Mouse (Mus musculus) left cerebral cortex, adult 18-20 months (tissue): ENCODE data around the gene Pim3. TPM values are rescaled to one million over a fixed set of nuclear protein-coding genes. Genes with fewer than 3 reads are reported as not detected.
A peak's percentile ranks its signal among the peaks of the same experiment; 100 is the strongest.

Source experiments
- DNase-seq, 2 experiments: peaks; one replicate each; pipeline ENCODE4 v3.0.0; 2021 to 2022; ENCODE audit warnings: low spot score in 2 of 2, mixed read lengths in 1 of 2
- total RNA-seq, 2 experiments: library from RNA; stranded (reverse); gene quantifications; 2 replicates each; pipeline ENCODE4 v1.2.3; 2021

The Pim3 gene
- total RNA-seq, 2 experiments from 2014 or later = 36.3 to 45.9 TPM

GRCm38 (mm10) chr15:88836571-88836970 is 25.4 kb upstream of the Pim3 start:
- no peak for DNase-seq

DNA sequence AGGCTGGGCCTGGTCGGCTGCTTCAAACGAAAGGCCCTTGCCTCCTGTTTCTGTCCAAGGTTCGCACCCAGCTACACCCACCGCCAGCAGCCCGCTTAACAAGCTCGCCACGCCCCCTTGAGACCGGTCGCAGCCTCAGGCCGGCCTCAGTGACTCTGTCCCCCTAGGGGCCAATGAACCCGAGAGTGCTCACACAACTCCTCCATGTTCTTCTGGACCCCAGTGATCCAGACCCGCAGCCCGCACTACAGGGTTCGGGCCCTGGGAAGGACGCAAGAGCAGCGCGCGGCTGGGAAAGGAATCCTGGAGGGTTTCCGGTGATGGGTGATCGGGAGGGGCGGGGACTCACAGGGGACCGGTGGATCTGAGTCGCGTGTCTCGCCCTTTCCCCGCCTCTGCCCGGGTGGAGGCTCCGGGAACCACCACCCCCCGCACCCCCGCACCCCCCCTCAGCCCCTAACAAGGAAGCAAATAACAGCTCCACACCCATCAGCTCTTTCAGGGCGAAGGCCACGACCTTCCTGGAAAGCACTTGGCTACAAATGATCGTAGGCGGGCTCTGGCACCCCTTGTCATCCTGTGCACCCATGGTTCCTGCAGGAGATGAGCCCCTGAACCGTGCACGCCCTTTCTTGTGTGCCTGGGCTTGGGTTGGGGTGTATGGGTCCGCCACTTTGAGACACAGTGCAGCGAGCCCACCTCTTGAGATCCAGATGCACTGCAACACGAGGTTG is 24.6 kb upstream of the Pim3 start:
- DNase-seq = peak; percentile 43 to 56

DNA sequence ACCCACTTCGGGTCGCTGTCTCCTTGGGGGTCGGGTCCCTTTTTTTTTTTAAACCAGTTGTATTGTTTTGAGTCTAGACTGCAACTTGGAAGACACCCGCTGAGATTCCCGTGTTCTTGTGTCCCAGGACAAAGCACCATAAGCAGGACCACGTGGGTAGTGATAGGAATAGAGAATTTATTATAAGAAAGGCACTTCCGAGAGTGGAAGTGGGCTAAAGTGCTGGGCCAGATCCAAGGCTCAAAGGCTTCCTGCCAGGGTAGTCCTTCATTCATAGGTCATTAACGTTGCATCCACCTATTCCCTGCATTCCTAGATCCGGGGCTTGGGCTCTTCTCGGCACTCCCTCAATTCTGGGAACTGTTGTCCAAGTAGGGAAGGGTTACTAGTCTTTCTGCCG is 24.0 kb upstream of the Pim3 start:
- DNase-seq = no peak

DNA sequence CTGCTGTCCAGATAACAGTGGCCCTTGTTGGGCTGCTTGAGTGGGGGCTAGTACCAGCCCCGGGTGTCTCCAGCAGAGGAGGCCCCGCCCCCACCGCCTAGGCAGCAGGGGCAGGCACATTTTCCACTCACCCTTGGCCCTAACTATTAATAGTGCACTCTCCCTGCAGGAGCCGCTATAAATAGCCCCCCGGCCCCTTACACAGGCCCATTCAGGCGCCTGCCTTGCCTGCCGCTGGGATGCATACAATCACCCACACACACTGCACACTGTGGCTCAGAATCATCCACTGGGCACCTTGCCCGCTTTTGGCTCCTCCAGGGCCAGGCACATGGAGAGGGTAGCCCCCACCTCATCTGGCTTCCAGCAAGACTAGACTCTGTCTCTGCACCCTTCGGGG is 22.7 kb upstream of the Pim3 start:
- peak; percentile 63 to 73 for DNase-seq

DNA sequence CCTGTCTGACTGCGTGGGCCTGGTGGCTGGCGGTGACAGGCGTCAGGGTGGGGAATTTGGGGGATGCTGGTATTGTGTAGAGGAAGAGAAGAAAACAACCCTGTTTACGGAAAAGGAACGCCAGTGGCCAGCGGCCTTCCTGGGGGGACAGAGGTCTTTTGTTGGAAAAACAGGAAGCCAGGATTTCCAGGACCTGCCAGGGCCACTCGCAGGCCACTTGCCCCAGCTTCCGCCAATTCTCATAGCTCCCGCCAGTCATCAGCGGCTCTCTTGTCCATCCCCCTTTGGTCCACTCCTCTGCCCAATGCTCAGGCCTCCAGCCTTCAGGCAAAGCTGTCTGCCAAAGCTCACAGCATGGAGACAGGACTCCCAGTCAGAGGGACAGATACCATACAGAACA is 21.9 kb upstream of the Pim3 start:
- DNase-seq = no peak

DNA sequence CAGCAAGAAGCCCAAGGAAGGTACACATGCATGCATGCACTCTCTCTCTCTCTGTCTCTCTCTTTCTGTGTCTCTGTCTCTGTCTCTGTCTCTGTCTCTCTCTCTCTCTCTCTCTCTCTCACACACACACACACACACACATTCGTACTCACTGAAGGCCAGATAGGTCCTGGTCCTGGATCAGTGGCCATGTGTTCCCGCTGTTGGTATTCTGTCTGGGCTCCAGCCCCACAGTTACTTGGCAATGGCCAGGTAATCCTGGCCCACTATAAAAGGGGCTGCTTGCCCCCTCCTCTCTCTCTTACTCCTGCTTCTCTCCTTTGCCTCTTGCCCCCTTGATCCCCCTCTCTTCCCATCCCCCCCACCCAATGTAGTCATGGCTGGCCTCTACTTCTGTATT is 20.8 kb upstream of the Pim3 start:
- DNase-seq = no peak

- DNase-seq = no peak
These were observed 20.2 kb upstream of the Pim3 start for GRCm38 (mm10) chr15:88841580-88842299.

DNA sequence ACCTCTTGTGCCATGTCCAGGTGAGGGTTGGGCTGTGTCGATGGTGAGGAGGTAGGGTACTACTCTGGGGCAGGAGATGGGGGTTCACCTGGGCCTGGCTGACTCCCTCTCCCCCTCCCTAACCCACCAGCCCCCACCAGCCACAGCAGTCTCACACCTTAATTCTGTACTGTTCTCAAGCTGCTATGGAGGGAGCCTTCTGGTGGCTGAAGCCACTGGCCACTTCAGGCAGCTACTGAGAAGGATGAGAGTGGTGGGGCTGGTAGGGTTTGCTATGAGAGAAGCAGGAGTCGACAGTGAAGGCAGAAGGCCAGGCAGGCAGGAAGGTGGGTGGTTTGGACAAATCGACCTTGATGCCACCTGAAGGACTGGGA is 19.7 kb upstream of the Pim3 start:
- DNase-seq = no peak

GRCm38 (mm10) chr15:88843486-88844097 is 18.4 kb upstream of the Pim3 start:
- DNase-seq = peak; percentile 39 to 42

GRCm38 (mm10) chr15:88844966-88845365 is 17.0 kb upstream of the Pim3 start:
- no peak for DNase-seq

- no peak for DNase-seq
These were observed 13.3 kb upstream of the Pim3 start for GRCm38 (mm10) chr15:88848661-88849060.

GRCm38 (mm10) chr15:88849621-88850020 is 12.4 kb upstream of the Pim3 start:
- no peak for DNase-seq

- peak; percentile 76 to 80 for DNase-seq
These were observed 11.7 kb upstream of the Pim3 start for GRCm38 (mm10) chr15:88850146-88850826.

GRCm38 (mm10) chr15:88851076-88851475 is 10.9 kb upstream of the Pim3 start:
- DNase-seq = no peak

GRCm38 (mm10) chr15:88851507-88852149 is 10.4 kb upstream of the Pim3 start:
- DNase-seq = no peak

DNA sequence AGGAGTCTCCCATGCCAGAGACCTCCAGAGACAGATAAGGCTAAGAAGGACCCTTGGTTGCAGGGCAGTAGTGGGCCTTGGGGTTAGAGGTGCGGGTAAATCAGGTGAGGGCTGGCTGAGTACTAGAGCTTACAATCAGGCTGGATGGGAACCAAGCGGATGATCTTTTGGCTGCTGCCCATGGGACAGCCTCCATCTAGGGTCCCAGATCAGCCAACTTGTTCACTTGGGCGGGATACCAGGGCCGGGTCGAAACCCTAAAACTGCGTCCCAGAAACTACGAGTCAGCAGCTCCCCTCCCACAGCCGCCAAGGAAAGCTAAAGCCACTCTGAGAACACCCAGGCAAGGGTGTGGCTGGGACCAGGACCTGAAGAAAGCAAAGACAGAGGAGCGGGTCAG is 8.9 kb upstream of the Pim3 start:
- DNase-seq = no peak

- DNase-seq = no peak
These were observed 7.6 kb upstream of the Pim3 start for GRCm38 (mm10) chr15:88854119-88854968.

DNA sequence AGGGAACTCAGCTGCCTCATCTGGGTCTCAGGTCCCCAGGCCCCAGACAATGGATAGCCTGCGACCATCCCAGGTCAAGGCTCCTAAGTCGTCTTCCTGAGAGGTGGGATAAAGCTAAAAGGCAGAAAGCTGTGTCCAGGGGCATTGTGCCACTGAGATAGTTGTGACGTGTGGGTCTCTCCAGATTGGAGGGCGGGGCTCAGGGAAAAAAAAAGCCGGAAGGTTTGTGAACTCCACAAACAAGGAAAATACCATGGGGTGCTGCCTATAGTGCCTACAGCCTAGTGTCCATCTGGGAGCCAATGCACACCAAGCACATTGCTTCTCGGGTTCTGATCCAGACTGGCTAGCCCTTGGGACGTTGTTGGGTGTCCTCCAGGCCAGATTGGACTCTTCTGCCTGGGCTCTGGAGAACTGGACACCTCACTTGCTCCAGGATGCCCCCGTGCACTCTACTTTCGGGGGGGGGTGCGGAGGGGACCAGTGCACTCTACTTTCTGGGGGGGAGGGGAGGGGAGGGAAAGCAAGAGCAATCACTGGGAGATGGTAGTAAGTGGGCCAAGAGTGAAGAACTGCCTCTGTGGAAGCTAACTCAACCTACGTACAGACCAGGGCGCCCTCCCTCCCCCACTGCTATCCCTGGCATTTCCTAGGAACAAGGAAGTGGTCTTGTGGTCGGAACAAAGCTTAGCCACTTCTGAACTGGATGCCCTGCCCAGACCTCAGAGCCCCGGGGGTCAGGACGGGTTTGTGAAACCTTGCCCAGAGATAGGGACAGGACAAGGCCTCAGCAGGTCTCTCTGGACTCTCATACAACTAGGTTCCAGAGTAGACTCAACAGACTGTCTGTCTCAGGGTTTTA is 6.8 kb upstream of the Pim3 start:
- DNase-seq = no peak

GRCm38 (mm10) chr15:88855896-88856417 is 6.0 kb upstream of the Pim3 start:
- DNase-seq = no peak
